Mouse (Mus musculus): Measurements from ENCODE around the gene Eif2s1.

- TF ChIP-seq CTCF (IDR thresholded peaks at IDR 0.05), result no peak
- no peak for TF ChIP-seq EP300 (IDR thresholded peaks at IDR 0.05)
Measured at GRCm38 (mm10) chr12:78910684-78911461, 49.3 kb downstream of the Eif2s1 start.

All from lung, postnatal 0 days (tissue).